Mouse (Mus musculus): ENCODE results near the gene Zbed3.

- no peak for TF ChIP-seq POLR2A (IDR thresholded peaks at IDR 0.05; ENCODE audit: borderline replicate concordance, insufficient read depth, low read length)
- TF ChIP-seq CTCF (IDR thresholded peaks at IDR 0.05; ENCODE audit: borderline replicate concordance, insufficient read depth, low read depth, low read length), result no peak
Measured at GRCm38 (mm10) chr13:95358223-95358622, 34.8 kb downstream of the Zbed3 start.

Data from cerebellum, adult 2 months (tissue).